Mouse (Mus musculus): ENCODE measurements around the gene Omg. TPM values are rescaled to one million over a fixed set of nuclear protein-coding genes. Genes with fewer than 3 reads are reported as not detected.

Gene Omg
- total RNA-seq, 4 experiments from 2014 or later = 106 to 132 (median 118) TPM

DNA sequence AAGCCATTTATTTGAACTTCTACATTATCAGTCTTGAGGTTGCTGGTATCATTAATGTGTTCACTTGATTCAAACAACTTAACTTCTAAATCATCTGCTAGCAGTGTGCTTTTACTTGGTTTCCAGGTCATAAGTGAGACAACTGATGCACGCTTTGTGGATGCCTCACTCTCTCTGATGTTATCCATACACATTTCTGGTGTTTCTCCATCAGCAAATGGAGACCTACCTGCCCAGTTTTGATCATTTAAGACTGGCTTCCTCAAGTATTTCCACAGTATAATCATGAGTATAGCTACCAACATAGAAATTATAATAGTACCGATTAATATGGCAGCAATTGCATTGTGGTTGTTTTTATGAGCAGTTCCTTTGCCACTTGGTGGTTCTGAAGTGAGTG, 11.9 kb upstream of the Omg start:
- DNase-seq (ENCODE audit: low spot score in 2 of 2) = no peak

DNA sequence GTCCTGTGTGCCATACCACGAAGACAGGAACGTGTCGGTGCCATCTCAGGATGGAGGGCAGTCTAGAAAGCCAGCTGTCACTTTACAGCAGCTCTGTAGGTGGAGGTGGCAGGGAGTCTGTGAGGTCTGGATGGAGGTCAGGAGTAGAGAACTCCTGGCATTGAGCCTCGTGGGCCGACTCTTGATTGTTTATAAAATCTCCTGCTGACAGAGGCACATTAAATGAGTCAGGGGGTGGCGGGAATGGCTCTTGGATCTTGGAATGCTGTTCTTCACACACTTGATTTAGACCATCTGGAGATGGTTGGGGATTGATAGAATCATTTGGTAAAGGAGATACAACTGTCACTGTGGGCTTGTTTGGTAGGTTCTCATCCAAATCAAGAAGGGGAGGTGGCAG, 11.4 kb upstream of the Omg start:
- no peak for DNase-seq (ENCODE audit: low spot score in 2 of 2)

DNA sequence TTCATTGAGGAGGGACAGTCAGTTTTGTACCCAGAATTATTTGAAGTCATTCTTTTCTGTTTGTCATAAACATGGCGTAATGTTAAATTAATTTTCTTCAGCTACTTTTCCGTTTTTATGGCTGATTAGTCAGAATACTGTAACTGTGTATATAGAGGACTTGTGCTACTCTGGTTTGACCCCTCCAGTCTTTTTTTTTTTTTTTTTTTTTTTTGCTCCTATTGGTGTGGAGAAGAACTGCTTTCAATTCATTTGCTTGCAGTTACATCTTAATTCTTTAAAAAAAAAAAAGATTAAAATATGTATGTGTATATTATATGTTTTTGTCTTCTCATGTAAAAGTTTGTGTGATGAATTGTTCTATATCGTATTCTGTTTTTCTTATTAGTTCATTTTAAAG, 8.1 kb upstream of the Omg start:
- DNase-seq (ENCODE audit: low spot score in 2 of 2) = no peak

DNA sequence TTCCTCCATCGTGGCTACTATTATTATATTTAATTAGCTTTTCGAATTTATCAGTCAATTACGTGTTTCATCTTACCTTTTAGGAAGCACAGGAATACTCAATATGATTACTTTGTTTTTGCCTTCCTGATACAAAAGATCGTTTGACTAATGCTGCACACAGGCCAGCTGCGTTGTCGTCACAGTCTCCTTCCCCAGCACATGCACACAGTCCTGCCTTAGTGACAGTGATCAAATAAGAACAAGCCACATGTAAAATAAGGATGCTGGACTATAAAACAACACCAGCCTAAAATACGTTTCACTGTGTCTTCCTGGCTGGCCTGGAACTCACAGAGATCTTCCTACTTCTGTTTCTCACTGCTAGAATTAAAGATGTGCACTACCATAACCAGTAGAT, 622 bp upstream of the Omg start:
- no peak for DNase-seq (ENCODE audit: low spot score in 2 of 2)

DNA sequence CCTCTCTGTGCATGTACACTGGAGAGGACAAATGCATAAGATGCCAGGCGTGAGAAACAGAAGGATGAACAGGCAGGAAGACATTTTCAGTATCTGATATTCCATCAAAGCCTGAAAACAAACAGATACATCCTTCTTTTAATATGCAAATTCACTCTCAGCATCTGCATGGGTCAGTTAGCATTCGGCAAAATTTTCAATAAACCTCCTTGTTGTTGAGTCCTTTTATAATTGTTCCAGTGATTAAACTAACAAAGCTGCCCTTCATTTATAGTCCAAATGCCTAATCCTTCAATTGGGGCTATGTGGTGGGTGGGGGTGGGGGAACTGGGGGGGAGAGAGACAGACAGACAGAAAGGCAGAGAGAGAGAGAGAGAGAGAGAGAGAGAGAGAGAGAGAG, 967 bp downstream of the Omg start:
- DNase-seq (ENCODE audit: low spot score in 2 of 2) = no peak

DNA sequence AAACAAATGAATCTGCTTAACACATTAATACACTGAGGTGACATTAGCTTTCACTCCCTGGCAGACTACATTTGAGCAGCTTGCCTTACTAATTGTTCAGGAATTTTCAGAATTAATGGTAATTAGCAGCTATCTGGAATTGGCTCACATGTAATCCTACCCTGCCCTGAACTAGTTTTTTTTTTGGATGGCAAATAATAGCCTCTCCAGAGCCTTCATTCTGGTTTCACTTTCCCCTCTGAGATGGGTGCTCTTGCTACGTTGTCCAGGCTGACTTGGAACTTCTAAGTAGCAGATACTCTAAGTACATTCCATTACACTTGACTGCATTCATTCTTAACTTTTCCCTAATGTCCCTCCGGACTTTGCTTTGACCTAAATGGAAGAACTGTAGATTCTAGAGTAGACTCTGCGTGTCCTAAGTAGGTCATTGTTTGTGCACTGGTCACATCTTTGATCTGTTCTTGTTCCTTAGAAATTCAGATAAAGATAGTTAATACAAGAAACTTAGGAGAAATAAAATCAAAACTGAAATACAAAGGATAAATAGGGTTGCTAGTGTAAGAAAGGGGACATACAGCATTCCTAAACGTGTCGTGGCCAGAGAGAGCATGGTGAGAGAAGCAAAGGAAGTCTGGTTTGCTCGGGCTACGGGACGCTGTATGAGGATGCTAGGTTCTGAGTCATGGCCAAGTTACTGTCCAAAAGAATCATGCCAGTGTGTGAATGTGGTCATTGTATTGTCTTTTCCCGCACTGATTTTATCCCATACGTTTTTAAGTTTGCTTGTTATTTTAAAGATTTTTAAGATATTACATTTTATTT, 8.7 kb downstream of the Omg start:
- no peak for DNase-seq (ENCODE audit: low spot score in 2 of 2)

DNA sequence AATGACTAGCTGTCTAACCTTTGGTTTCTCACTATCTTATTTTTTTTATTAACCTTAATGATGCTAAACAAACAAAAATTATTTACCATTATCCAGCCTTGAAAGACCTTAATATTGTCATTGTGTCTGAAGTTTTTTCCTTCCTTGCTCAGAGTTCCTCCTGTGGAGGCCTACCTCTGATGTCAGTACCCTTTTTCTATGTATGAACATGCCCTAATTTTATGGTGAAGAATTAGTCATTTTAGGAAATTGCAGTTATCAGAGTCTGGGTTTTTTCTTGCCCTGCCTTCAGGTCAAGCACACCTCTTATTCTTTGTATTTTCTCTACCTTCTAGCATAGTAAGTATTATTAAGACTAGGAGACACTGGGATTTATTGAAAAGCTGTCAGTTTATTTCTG, 19.2 kb downstream of the Omg start:
- no peak for DNase-seq (ENCODE audit: low spot score in 2 of 2)

DNA sequence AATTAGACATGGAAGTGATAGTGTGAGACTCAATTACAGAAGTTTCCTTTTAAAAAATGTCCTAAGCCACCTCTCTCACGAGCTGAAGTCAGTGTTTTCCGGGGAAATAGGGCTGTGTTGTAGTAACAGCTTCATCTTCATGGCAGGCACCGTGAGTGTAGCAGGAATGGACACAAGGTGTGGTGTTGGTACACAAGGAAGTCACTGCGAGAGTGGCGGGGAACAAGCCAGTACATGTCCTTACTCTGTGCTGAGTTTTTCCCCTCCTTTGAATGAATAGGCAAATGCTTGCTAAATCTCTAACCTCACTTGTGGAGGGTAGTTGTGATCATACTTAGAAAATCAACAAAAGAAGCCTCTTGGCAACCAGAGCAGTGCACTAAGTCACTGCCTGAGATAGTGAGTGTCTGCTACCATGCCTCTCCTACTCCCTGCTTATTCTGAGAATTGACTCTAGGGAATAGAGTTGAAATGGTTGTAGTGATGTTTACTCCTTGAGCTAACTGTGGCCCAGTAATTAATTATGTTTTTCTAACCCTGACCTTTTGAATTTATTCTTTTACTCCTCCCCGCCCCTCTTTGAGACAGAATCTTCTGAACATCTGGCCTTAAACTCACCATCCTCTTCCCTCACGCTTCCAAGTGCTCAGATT, 19.9 kb downstream of the Omg start:
- DNase-seq (ENCODE audit: low spot score in 2 of 2) = no peak

DNA sequence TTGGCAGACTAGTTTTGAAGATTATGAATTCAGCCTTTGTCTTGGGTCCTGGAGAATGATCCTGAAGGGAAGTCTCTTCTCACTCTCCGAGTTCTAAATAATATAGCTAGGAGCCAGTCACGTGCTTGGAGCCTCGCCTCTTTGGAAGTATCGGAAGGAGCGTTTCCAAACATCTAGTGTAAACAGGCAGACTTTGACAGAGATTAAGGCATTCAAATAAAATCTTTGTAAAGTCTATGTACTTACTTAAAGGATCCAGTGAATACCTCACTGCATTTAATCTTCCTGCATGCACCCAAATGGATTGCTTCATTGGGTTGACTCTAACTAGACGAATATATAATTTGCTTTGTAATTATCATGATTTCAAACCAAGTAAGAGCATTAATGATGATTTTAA, 20.5 kb downstream of the Omg start:
- no peak for DNase-seq (ENCODE audit: low spot score in 2 of 2)

DNA sequence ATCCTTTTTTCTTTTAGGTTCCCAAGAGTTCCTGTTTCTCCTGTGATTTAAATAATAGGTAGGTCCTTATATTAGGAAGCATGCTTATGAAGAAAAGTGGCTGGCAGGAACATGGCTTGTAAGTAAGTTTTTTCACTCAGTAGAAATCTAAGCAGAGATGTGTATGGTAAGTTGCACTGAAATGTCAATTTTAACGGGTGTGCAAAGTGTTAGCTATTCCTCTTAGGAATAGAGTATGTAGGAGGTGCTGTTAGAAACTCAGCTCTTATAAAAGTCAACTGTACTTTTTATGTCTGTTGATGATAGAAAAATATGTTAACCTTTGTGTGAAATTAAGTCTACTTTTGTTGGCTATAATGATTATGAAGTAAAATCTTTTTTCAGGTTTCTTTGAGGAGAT, 35.8 kb downstream of the Omg start:
- no peak for DNase-seq (ENCODE audit: low spot score in 2 of 2)

DNA sequence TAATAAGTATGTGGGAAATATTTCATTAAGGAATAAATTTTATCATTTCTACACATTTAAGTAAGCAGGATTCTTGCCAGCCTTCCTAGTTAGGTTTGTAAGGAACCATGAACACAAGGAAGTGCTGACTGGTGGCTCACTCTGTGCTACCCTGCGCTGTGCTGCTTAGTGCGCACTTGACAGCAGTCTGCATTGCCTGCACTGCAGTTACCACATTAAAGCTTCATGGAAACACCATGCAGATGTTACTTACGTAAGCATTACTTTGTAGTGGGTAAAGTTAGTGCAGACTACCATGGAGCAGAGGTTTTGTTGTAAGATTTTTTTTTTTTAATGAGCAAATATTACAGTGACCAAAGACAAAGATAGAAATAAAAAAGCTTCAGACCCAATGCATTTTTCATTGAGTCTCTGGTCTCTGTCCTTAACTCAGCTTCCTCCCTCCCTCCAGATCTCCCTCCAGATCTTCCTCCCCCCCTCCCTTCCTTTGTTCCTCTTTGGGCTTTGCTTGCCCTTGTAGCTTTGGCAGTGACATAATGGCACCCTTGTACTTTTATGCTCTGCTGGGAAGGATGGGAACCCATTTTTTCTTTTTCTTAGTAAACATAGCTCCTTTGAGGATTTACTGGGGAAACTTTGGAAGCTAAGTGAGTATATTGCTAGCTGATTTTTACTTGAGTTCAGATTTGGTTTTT, 43.0 kb downstream of the Omg start:
- DNase-seq (ENCODE audit: low spot score in 2 of 2) = no peak

DNA sequence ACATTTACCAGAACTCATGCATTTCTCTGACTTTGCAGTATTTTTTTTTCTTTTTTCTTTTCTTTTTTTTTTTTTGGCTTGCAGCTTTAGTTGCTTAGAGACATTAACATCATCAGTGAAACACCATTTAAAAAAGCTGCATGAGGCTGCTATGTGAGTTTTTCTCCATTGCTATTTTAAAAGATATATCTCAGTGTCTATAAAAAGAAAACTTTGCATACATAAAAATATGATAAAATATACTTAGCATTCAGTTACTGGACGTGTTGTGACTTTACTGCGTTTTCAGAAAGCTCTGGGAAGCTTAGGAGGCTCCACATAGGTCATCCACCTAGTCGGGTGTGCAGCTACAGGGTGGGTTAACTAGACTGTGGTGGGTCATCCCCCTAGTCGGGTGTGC, 44.0 kb downstream of the Omg start:
- no peak for DNase-seq (ENCODE audit: low spot score in 2 of 2)

DNA sequence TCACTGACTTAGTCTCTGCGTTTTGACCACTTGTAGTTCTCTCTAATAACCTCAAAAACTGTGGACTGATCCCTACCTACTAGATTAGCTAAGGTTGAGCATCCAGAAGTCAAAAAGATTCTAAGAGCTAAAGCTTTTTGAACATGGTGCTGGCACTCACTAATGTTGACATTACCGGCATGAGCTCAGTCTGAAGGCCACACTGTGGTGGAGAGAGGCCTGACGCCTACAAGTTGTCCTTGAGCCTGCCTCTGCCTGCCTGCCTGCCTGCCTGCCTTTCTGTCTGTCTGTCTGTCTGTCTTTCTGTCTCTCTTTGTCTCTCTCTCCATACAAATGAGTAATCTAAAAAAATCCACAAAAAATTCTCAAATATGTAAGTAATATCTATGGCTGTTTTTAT, 46.0 kb downstream of the Omg start:
- DNase-seq (ENCODE audit: low spot score in 2 of 2) = no peak

DNA sequence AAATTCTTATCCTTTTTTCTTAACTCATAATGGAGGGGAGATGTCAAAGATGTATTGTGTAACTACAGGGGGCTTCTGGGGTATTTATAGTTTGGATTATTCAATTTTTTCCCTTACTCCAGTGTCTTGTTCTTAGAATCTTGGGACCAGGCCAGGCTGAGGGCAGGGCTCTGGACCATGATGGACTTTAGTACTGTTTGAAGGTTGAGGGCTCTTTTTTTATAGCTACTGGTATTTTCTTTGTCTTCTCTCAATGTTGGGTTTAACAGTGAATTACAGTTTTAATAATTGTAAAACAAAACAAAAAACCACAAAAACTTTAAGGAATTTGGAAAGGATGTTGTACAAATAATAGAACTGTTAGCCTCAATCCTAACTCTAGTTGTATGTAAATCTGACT, 50.9 kb downstream of the Omg start:
- DNase-seq (ENCODE audit: low spot score in 2 of 2) = no peak

Other genes starting within 250 kb of the Omg start
- gene Wsb1, start 249.4 kb downstream of the Omg start, total RNA-seq (2022) = 10 to 100 TPM; 67.0 to 96.0 (median 77.4) TPM
- 1 to 10 TPM in 1 of 4 experiments, under 1 TPM in 2, not detected in 1; 0.74 to 2.0 (median 0.98) TPM for gene Gm9964, start 207.2 kb downstream of the Omg start, total RNA-seq (2022)
- 100 to 1,000 TPM; 105 to 139 (median 119) TPM for gene Nf1, start 164.4 kb downstream of the Omg start, total RNA-seq (2022)
- 1 to 10 TPM in 1 of 4 experiments, under 1 TPM in 2, not detected in 1; 0.44 to 2.0 (median 0.66) TPM for gene Evi2b, start 19.7 kb upstream of the Omg start, total RNA-seq (2022)
- gene Evi2, start 26.5 kb upstream of the Omg start, total RNA-seq (2022) = under 1 TPM in 3 of 4 experiments, not detected in 1; 0.14 to 0.53 (median 0.20) TPM
- 10 to 100 TPM; 33.2 to 36.9 (median 34.8) TPM for gene Evi2a, start 26.5 kb upstream of the Omg start, total RNA-seq (2022)
- 100 to 1,000 TPM; 238 to 263 (median 241) TPM for gene Rab11fip4, start 87.1 kb upstream of the Omg start, total RNA-seq (2022)